Mouse (Mus musculus) lung, postnatal 14 days (tissue): ENCODE measurements at regions not wholly inside any gene's neighbourhood (a gene's known extent, or its start where the extent isn't known, plus 50 kb on each side); places are given as distances from the start of the nearest gene placed in this dataset.
A peak's percentile ranks its signal among the peaks of the same experiment; 100 is the strongest.

Experiments used
- DNase-seq: peaks from one replicate; pipeline ENCODE4 v3.0.0; 2021

DNA sequence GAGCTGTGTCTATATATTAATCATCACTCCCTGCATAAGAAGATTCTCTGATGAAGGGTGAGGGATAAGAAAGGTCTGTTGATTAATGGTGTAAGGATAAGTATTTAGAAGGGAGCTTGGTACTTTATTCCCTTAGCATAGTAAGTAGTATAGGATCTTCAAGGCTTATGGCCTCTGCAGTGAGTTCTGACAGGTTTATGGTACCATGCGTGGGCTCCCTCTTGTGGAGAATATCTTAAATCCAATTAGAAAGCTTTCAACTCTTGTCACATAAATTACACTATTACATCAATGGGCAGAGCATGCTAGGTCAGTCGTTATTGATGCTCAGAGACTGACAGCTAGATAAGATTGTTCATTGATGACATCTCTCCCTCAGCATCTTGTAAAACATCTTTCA lies 112.7 kb upstream of the Grin3a start:
- no peak for DNase-seq

DNA sequence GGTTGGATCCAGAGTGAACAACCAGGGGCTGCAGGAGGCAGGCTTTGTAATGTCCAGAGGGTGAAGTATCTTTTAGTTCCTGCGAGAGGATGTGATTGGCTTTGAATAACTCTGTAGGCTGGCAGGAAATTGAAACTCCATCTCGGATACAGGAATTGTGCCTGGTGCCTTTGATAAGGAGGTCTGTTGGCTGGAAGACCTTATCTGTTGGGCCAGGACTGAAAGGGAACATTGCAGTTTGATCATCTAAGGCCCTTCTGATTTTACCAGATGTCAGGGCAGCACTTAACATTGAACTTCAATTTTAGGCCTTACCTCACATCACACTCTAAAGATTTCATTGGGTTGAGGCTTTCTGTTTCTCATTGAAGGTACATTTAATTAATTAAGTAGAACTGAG lies 111.3 kb upstream of the Grin3a start:
- no peak for DNase-seq

DNA sequence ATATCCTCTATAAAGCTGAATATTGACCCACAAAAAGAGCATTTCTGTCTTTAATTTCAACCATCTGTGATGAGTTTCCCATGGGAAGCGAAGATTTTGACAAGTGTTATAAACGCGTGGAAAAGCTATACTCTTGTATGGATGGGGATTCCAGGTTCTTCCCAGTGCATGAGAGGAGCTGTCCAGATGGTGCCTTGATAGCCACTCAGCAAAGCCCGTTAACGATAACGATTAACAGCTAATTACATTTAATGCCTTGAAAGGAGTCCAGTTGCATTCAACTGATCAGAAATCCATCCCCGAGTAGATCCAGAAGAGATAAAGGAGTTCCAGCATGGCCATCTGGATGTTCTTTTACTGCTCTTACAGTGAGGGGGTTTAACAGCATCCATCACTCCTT lies 100.8 kb upstream of the Grin3a start:
- no peak for DNase-seq

DNA sequence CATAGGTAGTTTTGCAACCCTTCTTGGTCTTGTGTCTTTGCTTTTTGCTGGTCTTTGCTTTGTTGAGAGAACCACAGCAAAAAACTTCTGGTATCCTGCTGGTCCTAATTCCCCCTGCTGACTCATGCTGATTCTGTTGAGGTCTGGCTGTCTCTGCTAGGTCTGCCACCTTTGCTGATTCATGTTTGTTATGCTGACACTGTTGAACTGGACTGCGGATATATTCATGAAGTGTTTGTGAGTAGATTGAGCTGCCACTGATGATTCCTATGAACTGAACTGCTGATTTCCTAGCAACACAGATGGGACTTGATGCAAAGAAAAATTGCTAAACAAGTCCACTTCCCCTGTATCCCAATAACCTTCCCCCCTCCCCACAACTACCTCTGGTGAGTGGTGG lies 91.9 kb upstream of the Grin3a start:
- no peak for DNase-seq

DNA sequence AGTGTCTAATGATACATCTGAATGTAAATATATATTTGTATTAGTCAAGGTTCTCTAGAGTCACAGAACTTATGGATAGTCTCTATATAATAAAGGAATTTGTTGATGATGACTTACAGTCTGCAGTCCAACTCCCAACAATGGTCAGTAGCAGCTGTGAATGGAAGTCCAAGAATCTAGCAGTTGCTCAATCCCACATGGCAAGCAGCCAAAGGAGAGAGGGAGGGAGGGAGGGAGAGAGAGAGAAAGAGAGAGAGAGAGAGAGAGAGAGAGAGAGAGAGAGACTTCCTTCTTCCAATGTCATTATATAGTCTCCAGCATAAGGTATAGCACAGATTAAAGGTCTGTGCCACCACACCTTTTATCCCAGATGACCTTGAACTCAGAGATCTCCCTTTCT lies 84.1 kb upstream of the Grin3a start:
- DNase-seq, result peak; percentile 4

DNA sequence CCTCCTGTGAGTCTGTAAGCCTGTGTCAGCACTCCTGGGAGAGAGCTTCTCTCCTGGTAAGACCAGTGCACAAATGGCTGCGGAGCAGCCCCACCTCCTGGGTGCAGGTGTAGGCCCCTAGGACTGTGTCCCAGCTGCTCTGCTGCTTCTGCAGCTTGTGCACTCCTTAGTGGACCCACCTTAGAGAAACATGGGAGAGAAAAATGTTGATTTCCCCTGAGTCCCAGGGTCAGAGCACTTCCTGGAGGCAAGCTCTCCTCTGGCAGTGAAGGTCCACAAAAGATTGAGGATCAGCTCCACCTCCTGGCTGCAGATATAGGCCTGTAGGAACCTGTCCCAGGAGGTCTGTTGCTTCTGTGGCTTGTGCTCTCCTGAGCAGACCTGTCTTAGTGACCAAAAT lies 81.5 kb upstream of the Grin3a start:
- no peak for DNase-seq

DNA sequence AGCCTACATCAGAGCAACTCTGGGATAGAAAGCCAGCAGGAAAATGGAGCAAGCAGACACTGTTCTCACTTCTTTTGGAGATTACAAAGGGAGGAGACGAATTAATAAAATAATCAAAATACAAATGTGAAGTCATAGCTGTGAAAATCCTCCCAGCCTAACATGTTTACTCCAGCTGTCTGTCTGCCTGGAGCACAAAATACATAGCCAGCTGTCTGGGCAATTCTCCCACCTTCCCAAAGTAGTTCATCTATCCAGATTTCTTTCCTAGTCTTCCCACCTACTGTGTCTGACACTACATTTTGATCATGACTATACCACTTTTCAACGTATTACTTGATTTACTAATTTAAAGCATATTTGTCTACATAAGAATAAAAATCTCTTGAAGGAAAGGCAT lies 68.7 kb upstream of the Grin3a start:
- DNase-seq, result no peak

DNA sequence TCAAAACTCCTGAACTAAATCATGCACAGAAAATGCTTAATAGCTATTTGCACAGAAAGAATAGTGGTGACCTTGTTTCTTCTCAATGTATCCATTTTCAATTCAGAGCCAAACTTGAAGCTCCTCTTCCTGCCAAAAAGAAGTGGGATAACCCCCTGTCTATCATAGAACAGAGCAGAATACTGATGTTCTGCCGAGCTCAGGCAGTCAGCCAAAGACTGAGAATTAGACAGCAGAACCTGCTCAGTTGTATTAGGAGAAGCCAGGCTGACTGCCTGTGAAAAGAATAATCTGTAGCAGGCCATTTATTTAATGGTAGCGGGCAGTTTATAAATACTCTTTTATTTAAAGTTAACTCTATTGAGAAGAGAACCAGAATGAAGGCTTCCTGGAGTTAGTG lies 68.1 kb upstream of the Grin3a start:
- DNase-seq, result no peak
